Mouse (Mus musculus): ENCODE data around the gene Ak1. TPM values are rescaled to one million over a fixed set of nuclear protein-coding genes. Genes with fewer than 3 reads are reported as not detected.

The Ak1 gene
- polyA plus RNA-seq, 1 experiment from 2014 or later, result 60.6 TPM

- Histone ChIP-seq H3K9ac (0 out of 2 replicates have a peak overlapping the region, but pooled peaks have one; percentile 22), H3K4me1 (peaks cover 24% of the 10 kb centered on the region), H3K27ac (peak overlapping the region; percentile 80), H3K9me3 (no peaks in the 10 kb centered on the region), H3K36me3 (no peaks in the 10 kb centered on the region), H3K27me3 (no peaks in the 10 kb centered on the region), H3K4me3 (peak overlapping the region; percentile 43), H3K4me2 (peak overlapping the region; percentile 62)
- ATAC-seq (ENCODE audit: borderline replicate concordance, extremely low read depth, low FRiP score, low TSS enrichment), result peak; percentile 67
- under 1% methylated on average over 11 of the region's 11 CpGs for WGBS
These were observed 18.9 kb upstream of the Ak1 start for GRCm38 (mm10) chr2:32602600-32603054.

GRCm38 (mm10) chr2:32604631-32605030, 16.9 kb upstream of the Ak1 start:
- Histone ChIP-seq H3K27ac (no peak overlapping the region), H3K9me3 (no peaks in the 10 kb centered on the region), H3K4me2 (no peak overlapping the region), H3K4me3 (no peak overlapping the region), H3K4me1 (peaks cover 40% of the 10 kb centered on the region), H3K36me3 (no peaks in the 10 kb centered on the region), H3K9ac (no peak overlapping the region), H3K27me3 (no peaks in the 10 kb centered on the region)
- ATAC-seq (ENCODE audit: borderline replicate concordance, extremely low read depth, low FRiP score, low TSS enrichment), result no peak
- 43% methylated on average over 10 of the region's 10 CpGs for WGBS

GRCm38 (mm10) chr2:32606161-32607142, 15.1 kb upstream of the Ak1 start:
- WGBS, result 11% methylated on average over 52 of the region's 55 CpGs
- Histone ChIP-seq H3K4me2 (peak overlapping the region; percentile 90), H3K4me3 (peak overlapping the region; percentile 80), H3K4me1 (peaks cover 54% of the 10 kb centered on the region), H3K9me3 (no peaks in the 10 kb centered on the region), H3K36me3 (no peaks in the 10 kb centered on the region), H3K27ac (peak overlapping the region; percentile 65), H3K27me3 (no peaks in the 10 kb centered on the region), H3K9ac (peak overlapping the region; percentile 69)
- peak; percentile 81 for ATAC-seq (ENCODE audit: borderline replicate concordance, extremely low read depth, low FRiP score, low TSS enrichment)

- 3% methylated on average over 34 of the region's 34 CpGs for WGBS
- peak overlapping the region; percentile 65 for H3K27ac ChIP-seq
- ATAC-seq (ENCODE audit: borderline replicate concordance, extremely low read depth, low FRiP score, low TSS enrichment), result peak; percentile 32
- peak overlapping the region; percentile 90 for H3K4me2 ChIP-seq
- H3K27me3 ChIP-seq, result no peaks in the 10 kb centered on the region
- peaks cover 45% of the 10 kb centered on the region for H3K4me1 ChIP-seq
- H3K9ac ChIP-seq, result peak overlapping the region; percentile 69
- H3K36me3 ChIP-seq, result no peaks in the 10 kb centered on the region
- H3K4me3 ChIP-seq, result peak overlapping the region; percentile 80
- H3K9me3 ChIP-seq, result no peaks in the 10 kb centered on the region
These were observed 14.2 kb upstream of the Ak1 start for GRCm38 (mm10) chr2:32607262-32607947.

GRCm38 (mm10) chr2:32608141-32608777, 13.3 kb upstream of the Ak1 start:
- Histone ChIP-seq H3K36me3 (no peaks in the 10 kb centered on the region), H3K4me1 (peaks cover 42% of the 10 kb centered on the region), H3K9me3 (no peaks in the 10 kb centered on the region), H3K27me3 (no peaks in the 10 kb centered on the region), H3K27ac (peak overlapping the region; percentile 67), H3K4me2 (peak overlapping the region; percentile 90), H3K4me3 (peak overlapping the region; percentile 80), H3K9ac (peak overlapping the region; percentile 38)
- peak; percentile 53 for ATAC-seq (ENCODE audit: borderline replicate concordance, extremely low read depth, low FRiP score, low TSS enrichment)
- WGBS, result 6% methylated on average over 25 of the region's 25 CpGs

GRCm38 (mm10) chr2:32608778-32609435, 12.7 kb upstream of the Ak1 start:
- H3K4me1 ChIP-seq, result peaks cover 42% of the 10 kb centered on the region
- 50% methylated on average over 18 of the region's 18 CpGs for WGBS

GRCm38 (mm10) chr2:32610610-32611229, 10.8 kb upstream of the Ak1 start:
- peak overlapping the region; percentile 47 for H3K4me3 ChIP-seq
- peak overlapping the region; percentile 68 for H3K27ac ChIP-seq
- WGBS, result 9% methylated on average over 23 of the region's 23 CpGs
- peak overlapping the region; percentile 72 for H3K4me2 ChIP-seq
- no peak for ATAC-seq (ENCODE audit: borderline replicate concordance, extremely low read depth, low FRiP score, low TSS enrichment)
- peaks cover 14% of the 10 kb centered on the region for H3K36me3 ChIP-seq
- H3K4me1 ChIP-seq, result peaks cover 42% of the 10 kb centered on the region
- H3K9ac ChIP-seq, result peak overlapping the region; percentile 48
- H3K9me3 ChIP-seq, result no peaks in the 10 kb centered on the region
- H3K27me3 ChIP-seq, result no peaks in the 10 kb centered on the region

More at GRCm38 (mm10) chr2:32608778-32609435, 12.7 kb upstream of the Ak1 start:
- Histone ChIP-seq H3K27ac (peak overlapping the region; percentile 67; the same call in 1 of the 2 replicates), H3K9ac (peak overlapping the region; percentile 38), H3K27me3 (no peaks in the 10 kb centered on the region), H3K36me3 (peaks cover 3% of the 10 kb centered on the region; the same call in 1 of the 2 replicates), H3K4me2 (peak overlapping the region; percentile 90), H3K4me3 (peak overlapping the region; percentile 80), H3K9me3 (no peaks in the 10 kb centered on the region)
- no peak for ATAC-seq (ENCODE audit: borderline replicate concordance, extremely low read depth, low FRiP score, low TSS enrichment)

- Histone ChIP-seq H3K4me1 (peaks cover 36% of the 10 kb centered on the region), H3K27me3 (no peaks in the 10 kb centered on the region), H3K9me3 (no peaks in the 10 kb centered on the region), H3K36me3 (peaks cover 24% of the 10 kb centered on the region), H3K4me3 (no peak overlapping the region), H3K4me2 (no peak overlapping the region), H3K9ac (no peak overlapping the region), H3K27ac (no peak overlapping the region)
- no peak for ATAC-seq (ENCODE audit: borderline replicate concordance, extremely low read depth, low FRiP score, low TSS enrichment)
- WGBS, result 70% methylated on average over 26 of the region's 26 CpGs
These were observed 9.3 kb upstream of the Ak1 start for GRCm38 (mm10) chr2:32612274-32612673.

- no peak overlapping the region for H3K9ac ChIP-seq
- H3K27ac ChIP-seq, result no peak overlapping the region
- ATAC-seq (ENCODE audit: borderline replicate concordance, extremely low read depth, low FRiP score, low TSS enrichment), result no peak
- H3K27me3 ChIP-seq, result no peaks in the 10 kb centered on the region
- 100% methylated on average over 1 of the region's 1 CpGs for WGBS
- H3K9me3 ChIP-seq, result no peaks in the 10 kb centered on the region
- H3K4me1 ChIP-seq, result peaks cover 36% of the 10 kb centered on the region
- H3K4me2 ChIP-seq, result no peak overlapping the region
- no peak overlapping the region for H3K4me3 ChIP-seq
- H3K36me3 ChIP-seq, result peaks cover 29% of the 10 kb centered on the region
These were observed 4.4 kb upstream of the Ak1 start for GRCm38 (mm10) chr2:32617109-32617508.

GRCm38 (mm10) chr2:32617601-32618000, 4.0 kb upstream of the Ak1 start:
- no peaks in the 10 kb centered on the region for H3K9me3 ChIP-seq
- H3K4me3 ChIP-seq, result no peak overlapping the region
- peaks cover 29% of the 10 kb centered on the region for H3K36me3 ChIP-seq
- no peak for ATAC-seq (ENCODE audit: borderline replicate concordance, extremely low read depth, low FRiP score, low TSS enrichment)
- H3K27me3 ChIP-seq, result no peaks in the 10 kb centered on the region
- WGBS, result 94% methylated on average over 4 of the region's 4 CpGs
- H3K9ac ChIP-seq, result no peak overlapping the region
- H3K4me2 ChIP-seq, result no peak overlapping the region
- no peak overlapping the region for H3K27ac ChIP-seq
- H3K4me1 ChIP-seq, result peaks cover 40% of the 10 kb centered on the region

- no peak overlapping the region for H3K4me3 ChIP-seq
These were observed 3.5 kb upstream of the Ak1 start for GRCm38 (mm10) chr2:32618051-32618450.

More at GRCm38 (mm10) chr2:32618051-32618450, 3.5 kb upstream of the Ak1 start:
- peaks cover 29% of the 10 kb centered on the region for H3K36me3 ChIP-seq
- H3K9ac ChIP-seq, result no peak overlapping the region
- no peak for ATAC-seq (ENCODE audit: borderline replicate concordance, extremely low read depth, low FRiP score, low TSS enrichment)
- H3K9me3 ChIP-seq, result no peaks in the 10 kb centered on the region
- no peak overlapping the region for H3K27ac ChIP-seq
- H3K4me2 ChIP-seq, result no peak overlapping the region
- 79% methylated on average over 9 of the region's 9 CpGs for WGBS
- H3K27me3 ChIP-seq, result no peaks in the 10 kb centered on the region
- H3K4me1 ChIP-seq, result peaks cover 40% of the 10 kb centered on the region

Measured in lung, embryonic 15.5 days (tissue).